Mouse (Mus musculus) hindbrain, embryonic 16.5 days (tissue): ENCODE results near the gene Kat7. TPM values are rescaled to one million over a fixed set of nuclear protein-coding genes. Genes with fewer than 3 reads are reported as not detected.

Experiments used
- ATAC-seq: fragments of 200-750 bp; cut with Nextera tagmentation; 2 replicates; pipeline ENCODE4 v1.8.0; 2017; ENCODE audit warnings: moderate TSS enrichment, moderate library complexity
- H3K27ac ChIP-seq: fragments of 300-500 bp; sonication (generic); 2 replicates; pipeline ENCODE4 v1.5.1; 2014; ENCODE audit warnings: low read depth, mild to moderate bottlenecking, control low read depth, low read length, moderate library complexity
- H3K27me3 ChIP-seq: fragments of 300-500 bp; sonication (generic); replicated peaks from 2 replicates; pipeline ENCODE4 v1.6.1; 2014; ENCODE audit warnings: low read length; ENCODE audit not compliant: control insufficient read depth, insufficient read depth
- H3K36me3 ChIP-seq: fragments of 300-500 bp; sonication (generic); 2 replicates; pipeline ENCODE4 v1.6.1; 2014; ENCODE audit warnings: mild to moderate bottlenecking, low read length, moderate library complexity, mixed read lengths; ENCODE audit not compliant: control insufficient read depth, insufficient read depth
- H3K4me1 ChIP-seq: fragments of 300-500 bp; sonication (generic); 2 replicates; pipeline ENCODE4 v1.6.1; 2014; ENCODE audit warnings: low read depth, low read length; ENCODE audit not compliant: control insufficient read depth, insufficient read depth
- H3K4me2 ChIP-seq: fragments of 300-500 bp; sonication (generic); 2 replicates; pipeline ENCODE4 v1.6.1; 2014; ENCODE audit warnings: mild to moderate bottlenecking, low read length, control low read depth, moderate library complexity
- H3K4me3 ChIP-seq: fragments of 300-500 bp; sonication (generic); 2 replicates; pipeline ENCODE4 v1.5.1; 2014; ENCODE audit warnings: mild to moderate bottlenecking, low read length, control low read depth, moderate library complexity
- H3K9ac ChIP-seq: fragments of 300-500 bp; sonication (generic); 2 replicates; pipeline ENCODE4 v1.6.1; 2014; ENCODE audit warnings: low read depth, mild to moderate bottlenecking, control low read depth, low read length, moderate library complexity
- H3K9me3 ChIP-seq: fragments of 300-500 bp; sonication (generic); 2 replicates; pipeline ENCODE4 v1.6.1; 2014; ENCODE audit warnings: mild to moderate bottlenecking, low read length, moderate library complexity; ENCODE audit not compliant: control insufficient read depth
- WGBS: fragments of 180-500 bp; shearing (Covaris S2); extraction: QIAGEN DNeasy Blood & Tissue Kit; methylation state at CpG from one replicate; pipeline ENCODE4 v1.1.7; 2014; 5-methylcytosine and 5-hydroxymethylcytosine counted together
- polyA plus RNA-seq: library from polyadenylated mRNA; unstranded; fragments of >200 nt; fragmentation: Nextera tagmentation; extraction: Ambion mirVana; gene quantifications from 2 replicates; pipeline ENCODE4 v1.2.1, GENCODE M21; 2015

Kat7 gene
- polyA plus RNA-seq, 1 experiment from 2014 or later = 61.5 TPM

GRCm38 (mm10) chr11:95257930-95258329 lies 52.1 kb downstream of the Kat7 start:
- 61% methylated on average over 4 of the region's 4 CpGs for WGBS
- no peak for ATAC-seq
- peak overlapping the region; percentile 98; the same call in 1 of the 2 replicates for H3K4me2 ChIP-seq

GRCm38 (mm10) chr11:95255747-95256146 lies 54.3 kb downstream of the Kat7 start:
- 84% methylated on average over 6 of the region's 6 CpGs for WGBS
- no peak for ATAC-seq
- peaks cover 2% of the 10 kb centered on the region for H3K27me3 ChIP-seq
- H3K4me1 ChIP-seq = peaks cover 16% of the 10 kb centered on the region
- H3K9me3 ChIP-seq = no peaks in the 10 kb centered on the region
- H3K4me3 ChIP-seq = no peak overlapping the region
- no peak overlapping the region for H3K4me2 ChIP-seq
- H3K9ac ChIP-seq = no peak overlapping the region
- H3K27ac ChIP-seq = no peak overlapping the region
- no peaks in the 10 kb centered on the region for H3K36me3 ChIP-seq

More at GRCm38 (mm10) chr11:95257930-95258329, 52.1 kb downstream of the Kat7 start:
- Histone ChIP-seq H3K36me3 (no peaks in the 10 kb centered on the region), H3K9me3 (no peaks in the 10 kb centered on the region), H3K4me1 (peaks cover 16% of the 10 kb centered on the region), H3K4me3 (no peak overlapping the region), H3K27ac (no peak overlapping the region), H3K27me3 (peaks cover 2% of the 10 kb centered on the region), H3K9ac (0 out of 2 replicates have a peak overlapping the region, but pooled peaks have one; percentile 11)

DNA sequence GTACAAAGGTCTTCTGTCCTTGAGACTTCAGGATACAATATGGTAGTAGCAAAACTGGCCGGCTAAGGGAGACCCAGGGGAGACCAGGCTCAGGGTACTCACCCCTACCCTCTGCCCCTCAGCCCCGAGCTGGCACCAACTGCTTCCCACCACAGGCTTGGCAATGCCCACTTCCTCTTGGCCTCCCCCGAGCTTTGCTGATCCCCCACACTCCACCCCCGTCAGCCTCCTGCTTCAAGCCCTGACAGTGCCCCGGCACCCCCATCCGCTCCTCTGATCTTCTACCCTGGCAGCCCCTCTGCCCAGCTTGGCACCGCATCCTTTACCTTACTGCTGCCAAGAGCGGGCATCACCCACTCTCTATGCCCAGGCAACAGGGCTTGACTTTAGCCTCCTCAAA lies 55.9 kb downstream of the Kat7 start:
- Histone ChIP-seq H3K27ac (no peak overlapping the region), H3K4me2 (no peak overlapping the region), H3K27me3 (peaks cover 2% of the 10 kb centered on the region), H3K4me3 (no peak overlapping the region), H3K4me1 (peaks cover 11% of the 10 kb centered on the region), H3K9me3 (no peaks in the 10 kb centered on the region), H3K36me3 (no peaks in the 10 kb centered on the region), H3K9ac (no peak overlapping the region)
- ATAC-seq = peak; percentile 48; the same call in 1 of the 2 replicates
- 73% methylated on average over 8 of the region's 8 CpGs for WGBS

DNA sequence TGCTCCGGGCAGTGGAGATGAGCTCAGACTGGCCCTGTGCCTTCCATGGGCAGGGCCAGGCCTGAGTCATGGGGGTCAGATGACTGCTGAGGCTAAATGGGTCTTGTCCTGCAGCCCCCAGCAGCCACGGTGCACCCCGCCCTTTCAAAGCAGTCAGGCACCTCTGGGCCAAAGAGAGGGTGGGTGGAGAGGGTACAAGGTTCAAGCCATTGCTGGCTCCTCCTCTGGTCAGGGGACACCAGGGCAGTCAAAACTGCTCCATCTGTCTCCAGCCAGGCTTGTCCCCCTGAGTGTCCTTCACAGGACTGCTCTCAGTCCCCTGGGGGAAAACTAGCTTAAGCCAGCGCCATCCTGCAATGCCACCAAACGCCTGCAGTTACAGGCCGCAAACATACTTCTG lies 57.9 kb downstream of the Kat7 start:
- no peak overlapping the region for H3K27ac ChIP-seq
- H3K4me1 ChIP-seq = no peaks in the 10 kb centered on the region; the same call in 1 of the 2 replicates
- H3K36me3 ChIP-seq = no peaks in the 10 kb centered on the region
- no peak overlapping the region for H3K4me3 ChIP-seq
- H3K4me2 ChIP-seq = no peak overlapping the region
- ATAC-seq = peak; percentile 21; the same call in 1 of the 2 replicates
- no peak overlapping the region for H3K9ac ChIP-seq
- no peaks in the 10 kb centered on the region; the same call in none of the 2 replicates for H3K27me3 ChIP-seq
- H3K9me3 ChIP-seq = 0 out of 2 replicates have a peak, but pooled peaks cover 2% of the 10 kb centered on the region
- WGBS = 86% methylated on average over 6 of the region's 6 CpGs

- Histone ChIP-seq H3K27ac (no peak overlapping the region), H3K4me3 (no peak overlapping the region), H3K4me2 (no peak overlapping the region), H3K4me1 (no peaks in the 10 kb centered on the region; the same call in 1 of the 2 replicates), H3K9me3 (0 out of 2 replicates have a peak, but pooled peaks cover 2% of the 10 kb centered on the region), H3K27me3 (no peaks in the 10 kb centered on the region; the same call in 1 of the 2 replicates), H3K36me3 (no peaks in the 10 kb centered on the region), H3K9ac (no peak overlapping the region)
- 6% methylated on average over 11 of the region's 11 CpGs for WGBS
- no peak for ATAC-seq
Measured at GRCm38 (mm10) chr11:95251295-95251694, 58.8 kb downstream of the Kat7 start.

- ATAC-seq = no peak
Measured at GRCm38 (mm10) chr11:95250110-95250509, 59.9 kb downstream of the Kat7 start.

DNA sequence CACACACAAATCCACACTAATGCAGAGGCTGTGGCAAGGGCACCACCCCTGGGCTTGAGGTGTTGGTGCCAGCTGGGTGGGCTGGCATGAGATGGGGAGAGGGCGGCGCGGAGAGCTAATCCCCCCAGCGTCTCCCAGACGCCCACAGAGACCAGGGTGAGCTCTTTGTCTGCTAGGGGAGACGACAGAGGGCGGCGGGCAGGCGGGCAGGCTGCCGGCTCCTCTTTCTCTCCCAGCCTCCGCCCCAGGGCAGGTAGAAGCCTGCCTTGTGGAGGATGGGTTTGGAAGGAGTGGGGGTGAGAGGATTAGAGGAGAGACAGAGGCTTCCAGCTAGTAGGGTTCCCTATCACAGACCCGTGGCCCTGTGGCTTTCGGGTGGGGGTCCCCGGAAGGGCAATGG lies 63.0 kb downstream of the Kat7 start:
- no peak for ATAC-seq
- H3K9ac ChIP-seq = no peak overlapping the region
- no peak overlapping the region for H3K4me3 ChIP-seq
- H3K4me1 ChIP-seq = no peaks in the 10 kb centered on the region
- H3K9me3 ChIP-seq = 0 out of 2 replicates have a peak, but pooled peaks cover 2% of the 10 kb centered on the region
- WGBS = 44% methylated on average over 13 of the region's 14 CpGs
- no peak overlapping the region for H3K27ac ChIP-seq
- no peak overlapping the region for H3K4me2 ChIP-seq
- H3K27me3 ChIP-seq = no peaks in the 10 kb centered on the region
- no peaks in the 10 kb centered on the region for H3K36me3 ChIP-seq

More at GRCm38 (mm10) chr11:95250110-95250509, 59.9 kb downstream of the Kat7 start:
- 47% methylated on average over 10 of the region's 10 CpGs for WGBS
- H3K27me3 ChIP-seq = no peaks in the 10 kb centered on the region; the same call in 1 of the 2 replicates
- no peak overlapping the region for H3K4me2 ChIP-seq
- H3K9me3 ChIP-seq = 0 out of 2 replicates have a peak, but pooled peaks cover 2% of the 10 kb centered on the region
- no peak overlapping the region for H3K9ac ChIP-seq
- no peaks in the 10 kb centered on the region; the same call in 1 of the 2 replicates for H3K4me1 ChIP-seq
- no peak overlapping the region for H3K4me3 ChIP-seq
- no peak overlapping the region for H3K27ac ChIP-seq
- H3K36me3 ChIP-seq = no peaks in the 10 kb centered on the region

- H3K36me3 ChIP-seq = no peaks in the 10 kb centered on the region
- no peaks in the 10 kb centered on the region for H3K27me3 ChIP-seq
- H3K4me2 ChIP-seq = no peak overlapping the region
- 0 out of 2 replicates have a peak, but pooled peaks cover 2% of the 10 kb centered on the region for H3K9me3 ChIP-seq
- H3K4me3 ChIP-seq = no peak overlapping the region
- 81% methylated on average over 7 of the region's 7 CpGs for WGBS
- no peak overlapping the region for H3K27ac ChIP-seq
- ATAC-seq = no peak
- H3K4me1 ChIP-seq = no peaks in the 10 kb centered on the region
- no peak overlapping the region for H3K9ac ChIP-seq
Measured at GRCm38 (mm10) chr11:95245456-95245855, 64.6 kb downstream of the Kat7 start.

GRCm38 (mm10) chr11:95242653-95243052 lies 67.4 kb downstream of the Kat7 start:
- Histone ChIP-seq H3K9ac (no peak overlapping the region), H3K4me1 (no peaks in the 10 kb centered on the region), H3K4me3 (no peak overlapping the region), H3K27me3 (no peaks in the 10 kb centered on the region), H3K36me3 (no peaks in the 10 kb centered on the region), H3K4me2 (no peak overlapping the region), H3K27ac (no peak overlapping the region), H3K9me3 (no peaks in the 10 kb centered on the region)
- 60% methylated on average over 6 of the region's 6 CpGs for WGBS
- ATAC-seq = no peak
